ENCODE assay signal across 11 mouse cellular contexts in genomic region chr10:24395999-24396784, GRCm38 (mm10).
DNase-seq lines count a peak whose midpoint lies in the region; ATAC-seq lines count a peak whose summit lies in the region.
"Had no signal": no experiment of that assay in that cellular context is flagged by ENCODE, and none has a peak within 500 bp of the region (broad histone marks: within the 10 kb centered on the region; RNA-seq: fewer than 3 reads in every experiment).

No protein-coding gene starts in this region.

- peaks cover 3% of the 10 kb centered on the region; the same call in 1 of the 2 replicates for H3K4me1 ChIP-seq in kidney, embryonic 15.5 days
- no peaks in the 10 kb centered on the region for H3K4me1 ChIP-seq in forebrain, embryonic 11.5 days (replicated peaks; ENCODE audit: control insufficient read depth, insufficient read depth, low read length)

- H3K27ac ChIP-seq in kidney, embryonic 15.5 days: no peak overlapping the region
- H3K27ac ChIP-seq in forebrain, embryonic 11.5 days (ENCODE audit: low read depth, low read length): no peak overlapping the region
- H3K27ac ChIP-seq: macrophage had no signal

- H3K36me3 ChIP-seq in kidney, embryonic 15.5 days: no peaks in the 10 kb centered on the region
- H3K36me3 ChIP-seq in forebrain, embryonic 11.5 days (ENCODE audit: control insufficient read depth, insufficient read depth, low read length): no peaks in the 10 kb centered on the region

- DNase-seq in heart, adult 11 months: peak; percentile 98
- DNase-seq in heart, adult 8-10 months (ENCODE audit: low spot score): no peak
- DNase-seq in right cerebral cortex, postnatal 25 days: peak; percentile 12
- no peak for DNase-seq in right cerebral cortex, postnatal 10 days (ENCODE audit: low spot score in 2 of 2)
- DNase-seq in telencephalon, adult 2 months (ENCODE audit: low read depth, low spot score): peak; percentile 23
- no peak for DNase-seq in thymus, postnatal 36 days
- DNase-seq in forebrain, embryonic 11.5 days (ENCODE audit: low spot score): no peak
- DNase-seq: cerebellum, postnatal 25 days; thymus, postnatal 14 days had no signal

- ATAC-seq in kidney, embryonic 15.5 days (replicated peaks; ENCODE audit: low FRiP score): peak; percentile 66
- ATAC-seq in forebrain, embryonic 11.5 days (replicated peaks; ENCODE audit: low FRiP score): no peak

- no peak overlapping the region for H3K4me2 ChIP-seq in kidney, embryonic 15.5 days
- H3K4me2 ChIP-seq in forebrain, embryonic 11.5 days (ENCODE audit: low read depth, low read length, severe bottlenecking): no peak overlapping the region

- no peaks in the 10 kb centered on the region for H3K9me3 ChIP-seq in kidney, embryonic 15.5 days (replicated peaks)
- H3K9me3 ChIP-seq in forebrain, embryonic 11.5 days (ENCODE audit: control insufficient read depth, low read length): no peaks in the 10 kb centered on the region

- no peak overlapping the region for H3K4me3 ChIP-seq in kidney, embryonic 15.5 days (replicated peaks)
- no peak overlapping the region for H3K4me3 ChIP-seq in forebrain, embryonic 11.5 days (ENCODE audit: low read depth, low read length)

- WGBS in kidney, embryonic 15.5 days: 58% methylated on average over 13 of the region's 13 CpGs
- 77% methylated on average over 13 of the region's 13 CpGs for WGBS in forebrain, embryonic 11.5 days

- no peaks in the 10 kb centered on the region for H3K27me3 ChIP-seq in kidney, embryonic 15.5 days
- H3K27me3 ChIP-seq in forebrain, embryonic 11.5 days (ENCODE audit: control insufficient read depth, insufficient read depth, low read length): no peaks in the 10 kb centered on the region

- no peak overlapping the region for H3K9ac ChIP-seq in kidney, embryonic 15.5 days
- H3K9ac ChIP-seq in forebrain, embryonic 11.5 days (ENCODE audit: low read length): no peak overlapping the region

Comparison
In these comparisons a context has a peak if more than half of its experiments do, and no peak if none do; other contexts are left out.
1. DNase-seq: peak in heart, adult 11 months (single experiment), right cerebral cortex, postnatal 25 days (single experiment) and telencephalon, adult 2 months (single experiment); none in heart, adult 8-10 months (single experiment), right cerebral cortex, postnatal 10 days (0 of 2), thymus, postnatal 36 days (0 of 2) and forebrain, embryonic 11.5 days (single experiment).